Mouse (Mus musculus): ENCODE measurements around the gene Mavs.
A peak's percentile ranks its signal among the peaks of the same experiment; 100 is the strongest.

The Mavs gene

GRCm38 (mm10) chr2:131233307-131234126 is at the start of gene Mavs:
Mavs (plus strand) TSS chr2:131234063.
- DNase-seq = peak; percentile 98

GRCm38 (mm10) chr2:131186343-131186742 is 47.5 kb upstream of the Mavs start:
- no peak for DNase-seq

GRCm38 (mm10) chr2:131186771-131187601 is 46.9 kb upstream of the Mavs start, which contains the start of the genes Cdc25b and Spef1:
Cdc25b (plus strand) TSS chr2:131186949.
Spef1 (minus strand) TSS chr2:131187282.
- peak; percentile 84 for DNase-seq

GRCm38 (mm10) chr2:131187602-131187922 is 46.3 kb upstream of the Mavs start:
- no peak for DNase-seq

GRCm38 (mm10) chr2:131188311-131188710 is 45.6 kb upstream of the Mavs start:
- DNase-seq = no peak

- DNase-seq = no peak
Measured at GRCm38 (mm10) chr2:131189521-131190309, 44.1 kb upstream of the Mavs start.

GRCm38 (mm10) chr2:131190344-131191004 is 43.4 kb upstream of the Mavs start:
- DNase-seq = peak; percentile 66

- DNase-seq = no peak
Measured at GRCm38 (mm10) chr2:131191005-131191390, 42.9 kb upstream of the Mavs start.

GRCm38 (mm10) chr2:131196606-131197316 is 37.1 kb upstream of the Mavs start:
- DNase-seq = no peak

GRCm38 (mm10) chr2:131200710-131201109 is 33.2 kb upstream of the Mavs start:
- no peak for DNase-seq

GRCm38 (mm10) chr2:131201262-131201661 is 32.6 kb upstream of the Mavs start:
- no peak for DNase-seq

GRCm38 (mm10) chr2:131203816-131204409 is 29.9 kb upstream of the Mavs start:
- no peak for DNase-seq

- DNase-seq = peak; percentile 99
Measured at GRCm38 (mm10) chr2:131204410-131204981, 29.4 kb upstream of the Mavs start.

- DNase-seq = no peak
Measured at GRCm38 (mm10) chr2:131205521-131206182, 28.2 kb upstream of the Mavs start.

GRCm38 (mm10) chr2:131206778-131207177 is 27.1 kb upstream of the Mavs start, which contains the start of gene Ap5s1:
Ap5s1 (plus strand) TSS chr2:131207078.
- DNase-seq = no peak

- no peak for DNase-seq
Measured at GRCm38 (mm10) chr2:131208356-131208755, 25.5 kb upstream of the Mavs start.

GRCm38 (mm10) chr2:131209125-131209795 is 24.6 kb upstream of the Mavs start:
- DNase-seq = peak; percentile 33

GRCm38 (mm10) chr2:131209969-131210792 is 23.7 kb upstream of the Mavs start:
- peak; percentile 98 for DNase-seq
